Mouse (Mus musculus): ENCODE measurements around the gene Cul7. TPM values are rescaled to one million over a fixed set of nuclear protein-coding genes. Genes with fewer than 3 reads are reported as not detected.

Gene Cul7
- polyA plus RNA-seq, 1 experiment from 2014 or later, result 10.9 TPM

DNA sequence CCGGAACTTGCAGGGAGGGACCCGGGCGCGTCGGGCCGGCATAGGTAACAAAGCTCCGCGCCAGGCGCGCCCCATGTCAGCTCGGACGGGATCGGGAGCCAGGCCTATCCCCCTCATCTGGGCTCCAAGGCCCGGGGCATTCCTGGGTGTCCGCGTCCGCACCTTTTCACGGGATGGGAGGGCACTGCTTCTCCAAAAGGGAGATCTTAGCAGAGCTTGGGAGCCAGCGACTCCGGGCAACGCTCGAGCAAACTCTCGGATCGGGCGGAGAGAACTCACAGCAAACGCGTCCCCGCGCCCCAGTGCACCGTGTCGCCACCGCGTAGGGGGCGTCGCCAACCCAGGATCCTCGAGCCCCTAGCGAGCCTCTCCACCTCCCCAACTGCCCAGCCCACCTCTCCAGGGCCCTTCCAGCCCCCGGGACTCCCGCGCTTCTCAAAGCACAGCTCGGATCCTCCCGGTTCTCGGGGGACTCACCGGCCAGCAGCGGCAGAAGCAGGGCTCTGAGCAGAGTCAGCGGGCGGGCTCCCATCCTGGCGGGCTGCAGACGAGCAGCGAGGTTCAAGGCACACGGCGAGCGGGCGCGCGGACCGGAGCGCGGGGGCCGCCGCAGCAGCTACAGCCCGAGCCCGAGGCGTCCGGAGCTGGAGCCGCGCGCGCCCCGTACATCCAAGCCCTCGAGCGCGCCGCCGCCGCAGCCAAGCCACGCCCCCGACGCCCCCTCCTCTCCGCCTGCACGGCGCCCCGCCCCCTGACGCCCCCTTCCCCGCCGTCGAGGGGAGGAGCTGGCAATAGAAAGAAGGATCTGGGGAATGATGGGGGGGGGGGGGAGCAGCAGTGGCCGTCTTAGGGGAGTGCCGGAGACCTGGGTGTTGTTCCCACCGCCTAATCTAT lies 21.1 kb upstream of the Cul7 start, which contains the start of gene Ptk7:
Ptk7 (minus strand) TSS at position 714 of the 894 bp plus-strand sequence.
- ATAC-seq (ENCODE audit: low read depth) (peak; percentile 34; the same call in 1 of the 2 replicates), DNase-seq (no peak)
- no peaks in the 10 kb centered on the region for H3K9me3 ChIP-seq (replicated peaks)
- peaks cover 58% of the 10 kb centered on the region for H3K27me3 ChIP-seq
- peak within 1 kb of the TSS; percentile 64 for H3K4me3 ChIP-seq (replicated peaks)
- H3K4me1 ChIP-seq (replicated peaks), result peaks cover 32% of the 10 kb centered on the region
- peak within 1 kb of the TSS; percentile 70 for H3K9ac ChIP-seq
- H3K4me2 ChIP-seq, result peak within 1 kb of the TSS; percentile 70
- H3K27ac ChIP-seq, result peak within 1 kb of the TSS; percentile 50; the same call in 1 of the 2 replicates
- no peaks in the 10 kb centered on the region for H3K36me3 ChIP-seq
- under 1% methylated on average over 63 of the region's 90 CpGs for WGBS (ENCODE audit: insufficient replicate concordance)

DNA sequence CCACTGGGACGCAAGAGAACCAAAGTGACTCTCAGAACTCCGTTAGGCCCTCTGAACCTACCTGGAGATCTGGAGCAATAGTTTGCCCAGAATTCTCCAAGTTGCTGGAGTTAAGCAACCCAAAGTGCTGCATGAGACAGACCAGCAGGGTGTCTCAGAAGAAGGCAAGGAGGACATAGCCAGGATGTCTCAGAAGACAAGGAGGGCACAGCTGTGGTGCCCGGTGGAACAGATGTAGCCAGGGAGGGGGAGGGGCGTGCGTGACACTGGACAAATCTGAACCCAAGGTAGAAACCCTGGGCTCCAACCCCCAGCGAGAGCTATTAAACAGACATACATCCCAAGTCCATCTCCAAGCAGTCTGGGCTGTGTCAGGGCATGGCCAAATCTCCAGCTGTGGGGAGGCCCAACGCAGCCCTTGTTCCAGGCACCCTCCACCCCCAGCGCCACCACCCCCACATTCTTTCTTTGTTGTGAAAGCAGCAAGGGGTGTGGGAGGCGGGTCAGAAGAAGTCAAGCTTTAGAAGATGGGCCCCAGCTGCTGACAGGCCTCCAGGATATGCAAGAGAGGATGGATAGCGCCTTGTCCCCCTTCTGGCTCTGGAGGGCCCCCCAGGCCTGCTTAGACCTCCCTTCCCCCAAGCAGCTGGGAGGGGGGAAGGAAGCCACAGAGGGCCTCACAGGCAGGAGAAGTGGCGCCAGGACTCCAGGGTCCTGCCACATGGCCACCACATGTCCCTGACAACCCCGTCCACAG lies 20.3 kb upstream of the Cul7 start:
- H3K9me3 ChIP-seq (replicated peaks), result no peaks in the 10 kb centered on the region
- peaks cover 53% of the 10 kb centered on the region for H3K27me3 ChIP-seq
- peak overlapping the region; percentile 70 for H3K4me2 ChIP-seq
- H3K27ac ChIP-seq, result 0 out of 2 replicates have a peak overlapping the region, but pooled peaks have one; percentile 37
- H3K9ac ChIP-seq, result 0 out of 2 replicates have a peak overlapping the region, but pooled peaks have one; percentile 70
- ATAC-seq (ENCODE audit: low read depth) (peak; percentile 23; the same call in 1 of the 2 replicates), DNase-seq (no peak)
- H3K4me1 ChIP-seq (replicated peaks), result peaks cover 27% of the 10 kb centered on the region
- H3K36me3 ChIP-seq, result no peaks in the 10 kb centered on the region
- peak overlapping the region; percentile 64 for H3K4me3 ChIP-seq (replicated peaks)
- WGBS (ENCODE audit: insufficient replicate concordance), result 14% methylated on average over 12 of the region's 12 CpGs

DNA sequence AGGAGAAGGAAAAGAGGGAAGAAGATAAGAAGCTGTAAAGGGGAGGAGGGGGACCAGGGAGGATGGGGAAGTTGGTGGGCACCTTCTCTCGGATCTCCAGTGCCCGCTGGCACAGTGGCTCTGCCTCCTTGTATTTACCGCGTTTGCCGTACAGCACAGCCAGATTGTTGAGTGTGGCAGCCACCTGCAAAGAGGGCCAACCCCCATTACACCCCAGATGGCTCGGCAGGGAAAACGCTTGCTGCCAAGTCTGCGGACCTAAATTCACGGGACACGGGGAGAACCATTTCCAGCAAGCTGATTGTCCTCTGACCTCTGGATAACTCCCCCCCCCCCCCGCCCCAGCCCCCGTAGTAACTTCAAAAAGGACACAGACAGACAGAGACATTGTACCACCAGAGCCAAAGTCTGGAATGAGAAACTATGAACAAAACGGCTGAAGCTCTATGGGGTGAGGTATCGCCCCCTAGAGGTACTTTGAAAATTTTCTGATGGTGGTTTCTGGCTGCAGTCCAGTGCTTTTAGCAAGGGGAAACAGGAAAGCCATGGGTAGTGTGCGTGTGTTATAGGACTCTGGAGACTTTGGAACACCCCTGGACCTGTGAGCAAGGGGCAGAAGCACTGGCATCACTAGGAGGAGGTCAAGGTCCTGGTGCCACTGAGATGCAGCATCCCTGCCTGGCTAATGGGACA lies 13.2 kb upstream of the Cul7 start:
- peaks cover 8% of the 10 kb centered on the region; the same call in 1 of the 2 replicates for H3K4me1 ChIP-seq (replicated peaks)
- H3K9me3 ChIP-seq (replicated peaks), result no peaks in the 10 kb centered on the region
- H3K4me2 ChIP-seq, result peak overlapping the region; percentile 17
- no peak overlapping the region for H3K27ac ChIP-seq
- 22% methylated on average over 15 of the region's 15 CpGs for WGBS (ENCODE audit: insufficient replicate concordance)
- ATAC-seq (ENCODE audit: low read depth) (no peak), DNase-seq (no peak)
- H3K9ac ChIP-seq, result no peak overlapping the region
- no peaks in the 10 kb centered on the region for H3K27me3 ChIP-seq
- H3K4me3 ChIP-seq (replicated peaks), result no peak overlapping the region
- H3K36me3 ChIP-seq, result no peaks in the 10 kb centered on the region

DNA sequence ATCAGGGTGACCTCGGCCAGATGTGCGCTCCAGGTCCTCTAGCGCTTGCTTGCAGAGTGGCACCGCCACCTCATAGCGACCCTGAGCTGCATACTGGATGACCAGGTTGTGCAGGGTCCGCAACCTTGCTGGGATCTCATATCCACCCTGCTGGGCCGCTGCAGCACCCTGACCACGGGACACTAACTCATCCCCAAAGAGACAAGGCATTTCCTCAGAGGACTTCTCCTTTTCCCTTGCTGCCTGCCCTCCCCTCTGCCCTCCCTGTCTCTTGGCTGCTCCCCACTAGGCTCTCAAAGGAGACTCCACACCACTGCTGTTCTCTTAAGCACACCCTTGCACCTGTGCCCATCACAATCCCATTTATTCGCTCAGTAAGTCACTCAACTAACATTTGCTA lies 10.2 kb upstream of the Cul7 start:
- Histone ChIP-seq H3K9ac (no peak overlapping the region), H3K36me3 (no peaks in the 10 kb centered on the region), H3K27ac (no peak overlapping the region), H3K4me3 (replicated peaks) (no peak overlapping the region), H3K4me2 (no peak overlapping the region), H3K9me3 (replicated peaks) (no peaks in the 10 kb centered on the region), H3K27me3 (no peaks in the 10 kb centered on the region), H3K4me1 (replicated peaks) (peaks cover 18% of the 10 kb centered on the region)
- ATAC-seq (ENCODE audit: low read depth), result no peak
- WGBS (ENCODE audit: insufficient replicate concordance), result 43% methylated on average over 9 of the region's 9 CpGs
- no peak for DNase-seq

DNA sequence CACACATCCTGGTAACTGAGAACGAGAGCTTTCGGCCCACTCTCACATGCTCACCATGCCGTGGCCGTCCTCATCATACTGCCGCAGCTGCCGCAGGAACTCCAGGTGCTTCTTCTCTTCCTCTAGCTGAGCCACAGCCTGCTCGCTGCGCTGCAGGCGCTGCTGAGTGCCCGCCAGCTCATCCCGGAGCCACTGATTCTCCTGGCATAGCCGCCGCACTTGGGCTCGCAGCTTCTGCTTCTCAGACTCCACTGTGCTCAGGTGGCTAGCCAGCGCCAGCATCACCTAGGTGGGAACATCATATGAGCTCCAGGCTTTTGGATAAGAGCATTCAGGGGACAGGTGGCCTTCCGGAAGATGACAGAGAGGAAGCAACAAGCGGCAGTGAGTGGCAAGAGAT lies 8.1 kb upstream of the Cul7 start:
- WGBS (ENCODE audit: insufficient replicate concordance), result 82% methylated on average over 17 of the region's 17 CpGs
- no peak overlapping the region for H3K4me3 ChIP-seq (replicated peaks)
- H3K4me1 ChIP-seq (replicated peaks), result peaks cover 28% of the 10 kb centered on the region
- no peaks in the 10 kb centered on the region for H3K27me3 ChIP-seq
- ATAC-seq (ENCODE audit: low read depth) (no peak), DNase-seq (no peak)
- no peaks in the 10 kb centered on the region for H3K9me3 ChIP-seq (replicated peaks)
- no peak overlapping the region for H3K9ac ChIP-seq
- no peaks in the 10 kb centered on the region for H3K36me3 ChIP-seq
- H3K4me2 ChIP-seq, result no peak overlapping the region
- H3K27ac ChIP-seq, result no peak overlapping the region

DNA sequence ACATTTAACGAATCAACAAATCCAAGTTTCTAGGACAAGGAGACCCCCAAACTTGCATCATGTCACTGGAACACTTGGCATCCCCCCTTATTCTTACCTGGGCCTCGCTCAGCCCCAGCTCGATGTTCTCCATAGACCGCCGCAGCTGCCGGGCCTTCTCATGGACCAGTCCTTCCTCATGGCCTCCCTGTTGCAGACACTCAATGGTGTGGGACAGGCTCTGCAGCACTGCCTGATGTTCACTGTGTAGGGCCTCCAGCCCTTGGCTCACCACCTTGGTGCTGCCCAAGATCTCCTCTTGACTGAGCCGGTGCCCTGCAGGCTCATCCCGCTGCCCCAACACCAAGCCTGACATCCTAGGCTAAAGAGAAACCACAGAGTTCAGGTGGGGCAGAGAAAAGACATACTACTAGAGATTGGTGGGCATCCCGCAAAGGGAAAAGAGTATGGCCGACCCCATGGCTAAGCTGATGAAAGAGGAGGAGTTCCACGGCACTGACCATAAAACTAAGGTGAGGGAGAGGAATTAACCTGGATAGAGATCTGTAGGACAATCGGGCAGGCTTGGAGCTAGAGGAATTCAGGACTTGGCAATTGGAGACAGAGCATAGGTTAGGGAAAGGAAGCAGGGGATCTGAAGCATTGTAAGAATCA lies 5.9 kb upstream of the Cul7 start:
- Histone ChIP-seq H3K36me3 (peaks cover 15% of the 10 kb centered on the region), H3K4me2 (peak overlapping the region; percentile 97), H3K27me3 (no peaks in the 10 kb centered on the region), H3K27ac (no peak overlapping the region), H3K9ac (no peak overlapping the region), H3K4me1 (replicated peaks) (peaks cover 34% of the 10 kb centered on the region), H3K4me3 (replicated peaks) (peak overlapping the region; percentile 81), H3K9me3 (replicated peaks) (no peaks in the 10 kb centered on the region)
- ATAC-seq (ENCODE audit: low read depth) (no peak), DNase-seq (no peak)
- WGBS (ENCODE audit: insufficient replicate concordance), result 77% methylated on average over 12 of the region's 12 CpGs

DNA sequence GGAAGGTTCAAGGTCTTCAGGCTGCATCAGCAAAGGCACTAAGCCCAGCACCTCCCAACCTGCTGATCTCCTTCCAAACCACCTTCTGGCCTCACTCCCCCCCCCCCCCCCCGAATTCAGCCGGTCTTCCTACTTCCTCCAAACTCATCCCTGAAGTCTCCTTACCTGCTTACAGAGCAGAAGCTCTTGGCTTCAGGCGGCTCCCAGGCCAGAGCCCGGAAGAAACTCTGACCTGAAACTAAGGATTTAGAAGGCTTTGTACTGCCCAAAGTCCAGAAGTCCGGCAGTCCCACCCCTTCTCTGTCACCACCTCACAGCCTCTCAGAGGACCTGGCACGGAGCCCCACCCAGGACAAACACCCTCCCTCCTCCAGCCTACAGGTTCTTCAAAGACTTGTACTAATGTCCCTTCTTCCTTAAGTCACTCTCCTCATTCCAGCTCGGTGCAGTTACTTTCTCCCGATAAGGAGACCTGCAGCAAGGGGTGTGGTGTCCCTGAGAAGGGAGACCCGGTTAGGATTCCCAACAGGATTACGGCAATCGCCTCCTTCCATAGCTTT lies 5.1 kb upstream of the Cul7 start:
- WGBS (ENCODE audit: insufficient replicate concordance), result 11% methylated on average over 9 of the region's 11 CpGs
- ATAC-seq (ENCODE audit: low read depth), result peak; percentile 35
- H3K36me3 ChIP-seq, result peaks cover 18% of the 10 kb centered on the region
- peak overlapping the region; percentile 71 for H3K27ac ChIP-seq
- H3K4me3 ChIP-seq (replicated peaks), result peak overlapping the region; percentile 81
- H3K9me3 ChIP-seq (replicated peaks), result no peaks in the 10 kb centered on the region
- H3K9ac ChIP-seq, result peak overlapping the region; percentile 78
- H3K27me3 ChIP-seq, result no peaks in the 10 kb centered on the region
- DNase-seq, result peak; percentile 46
- peaks cover 36% of the 10 kb centered on the region for H3K4me1 ChIP-seq (replicated peaks)
- H3K4me2 ChIP-seq, result peak overlapping the region; percentile 97

DNA sequence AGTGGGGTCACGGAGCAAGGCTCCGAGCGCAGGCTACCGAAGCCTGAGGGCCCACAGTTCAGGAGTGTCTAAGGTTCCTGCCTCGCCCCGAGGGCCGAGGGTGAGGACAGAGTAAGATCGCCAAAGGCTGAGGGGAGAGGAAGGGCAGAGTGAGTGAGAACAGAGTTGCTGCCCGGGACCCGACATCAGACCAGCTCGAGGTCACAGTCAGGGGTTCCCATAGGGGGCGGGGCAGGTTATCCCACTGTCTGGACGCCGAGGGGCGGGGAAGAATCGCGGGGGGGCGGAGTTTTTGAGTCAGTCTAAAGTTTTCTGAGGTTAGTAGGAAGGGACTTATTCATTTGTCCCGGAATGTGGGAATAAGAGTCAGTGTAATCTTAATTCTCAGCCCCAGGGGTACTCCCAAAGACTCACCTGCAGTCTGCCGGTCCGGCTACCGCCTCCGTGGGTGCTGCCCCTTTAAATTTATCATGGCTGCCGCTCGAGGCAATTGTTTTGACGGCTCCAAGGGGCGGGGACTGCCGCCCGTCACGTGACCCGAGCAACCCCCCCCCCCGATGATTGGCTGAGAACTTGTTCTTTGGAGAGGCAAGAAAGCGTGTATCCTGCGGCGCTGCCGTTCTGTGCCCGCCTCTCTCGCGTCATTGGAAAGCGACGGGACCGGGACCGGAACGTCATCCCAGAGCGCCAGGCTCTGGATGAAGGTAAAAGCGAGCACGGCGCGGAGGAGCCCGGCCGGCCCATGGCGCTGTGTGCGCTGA lies 4.4 kb upstream of the Cul7 start, which contains the start of the genes Klc4 and Mrpl2:
Klc4 (minus strand) TSS at position 462 of the 761 bp plus-strand sequence.
Mrpl2 (plus strand) TSS at position 669 of the 761 bp plus-strand sequence.
- peak within 1 kb of the TSS; percentile 97 for H3K4me2 ChIP-seq
- peak within 1 kb of the TSS; percentile 80 for H3K9ac ChIP-seq
- WGBS (ENCODE audit: insufficient replicate concordance), result under 1% methylated on average over 53 of the region's 53 CpGs
- H3K9me3 ChIP-seq (replicated peaks), result no peaks in the 10 kb centered on the region
- peak; percentile 72 for ATAC-seq (ENCODE audit: low read depth)
- H3K36me3 ChIP-seq, result peaks cover 18% of the 10 kb centered on the region
- DNase-seq, result peak; percentile 96
- H3K4me3 ChIP-seq (replicated peaks), result peak within 1 kb of the TSS; percentile 81
- H3K4me1 ChIP-seq (replicated peaks), result peaks cover 43% of the 10 kb centered on the region
- H3K27me3 ChIP-seq, result no peaks in the 10 kb centered on the region
- peak within 1 kb of the TSS; percentile 74 for H3K27ac ChIP-seq

DNA sequence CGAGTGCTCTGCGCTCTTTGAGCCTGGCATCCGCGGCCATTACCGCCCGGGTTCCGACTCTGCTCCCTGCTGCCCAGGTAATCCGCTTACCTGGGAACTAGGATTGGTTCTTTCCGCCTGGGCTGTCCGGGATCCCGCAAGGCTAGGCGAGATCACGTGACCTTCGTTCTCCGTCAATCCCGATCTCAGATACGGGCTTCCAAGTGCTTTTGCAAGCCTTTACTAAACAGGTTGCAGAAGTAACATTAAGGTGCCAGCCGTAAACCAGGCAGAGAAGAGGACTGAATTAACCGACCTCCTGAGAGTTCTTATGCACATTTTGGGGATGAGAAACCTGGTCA lies 3.8 kb upstream of the Cul7 start:
- Histone ChIP-seq H3K9me3 (replicated peaks) (no peaks in the 10 kb centered on the region), H3K36me3 (peaks cover 18% of the 10 kb centered on the region), H3K27ac (peak overlapping the region; percentile 74), H3K4me3 (replicated peaks) (peak overlapping the region; percentile 81), H3K4me1 (replicated peaks) (peaks cover 48% of the 10 kb centered on the region), H3K4me2 (peak overlapping the region; percentile 97), H3K27me3 (no peaks in the 10 kb centered on the region), H3K9ac (peak overlapping the region; percentile 80)
- peak; percentile 24; the same call in 1 of the 2 replicates for ATAC-seq (ENCODE audit: low read depth)
- WGBS (ENCODE audit: insufficient replicate concordance), result under 1% methylated on average over 19 of the region's 19 CpGs
- no peak for DNase-seq

DNA sequence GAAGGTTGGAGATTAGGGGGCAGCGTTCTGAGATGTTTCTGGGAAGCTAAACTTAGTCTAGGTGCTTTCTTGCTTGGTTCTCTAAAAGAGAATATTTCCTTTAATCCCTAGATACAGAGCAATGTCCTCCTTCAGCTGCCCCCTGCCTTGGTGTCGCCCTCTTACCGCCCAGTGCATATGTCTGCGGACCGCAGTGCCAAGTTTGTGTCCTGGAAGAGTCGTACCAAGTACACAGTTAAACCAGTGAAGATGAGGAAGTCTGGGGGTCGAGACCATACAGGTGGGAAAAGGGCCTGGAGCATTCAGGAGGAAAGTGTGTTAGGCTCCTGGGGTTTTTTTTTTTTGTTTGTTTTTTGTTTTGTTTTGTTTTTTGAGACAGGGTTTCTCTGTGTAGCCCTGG lies 2.9 kb upstream of the Cul7 start:
- H3K4me1 ChIP-seq (replicated peaks), result peaks cover 57% of the 10 kb centered on the region
- H3K9ac ChIP-seq, result peak overlapping the region; percentile 80
- H3K27ac ChIP-seq, result no peak overlapping the region
- peak overlapping the region; percentile 97 for H3K4me2 ChIP-seq
- H3K27me3 ChIP-seq, result no peaks in the 10 kb centered on the region
- ATAC-seq (ENCODE audit: low read depth), result no peak
- 82% methylated on average over 7 of the region's 7 CpGs for WGBS (ENCODE audit: insufficient replicate concordance)
- H3K9me3 ChIP-seq (replicated peaks), result no peaks in the 10 kb centered on the region
- H3K4me3 ChIP-seq (replicated peaks), result peak overlapping the region; percentile 81
- H3K36me3 ChIP-seq, result peaks cover 19% of the 10 kb centered on the region
- DNase-seq, result no peak
